Mouse (Mus musculus) lung, postnatal 0 days (tissue): ENCODE measurements around the gene Cyp2d11. TPM values are rescaled to one million over a fixed set of nuclear protein-coding genes. Genes with fewer than 3 reads are reported as not detected.
A peak's percentile ranks its signal among the peaks of the same experiment; 100 is the strongest.

Experiments
- ATAC-seq: fragments of 200-750 bp; cut with Nextera tagmentation; 2 replicates; pipeline ENCODE4 v1.8.0; 2017; ENCODE audit warnings: moderate library complexity
- DNase-seq: peaks from one replicate; pipeline ENCODE4 v3.0.0-alpha.2; 2016; ENCODE audit warnings: low spot score
- H3K27ac ChIP-seq: fragments of 300-500 bp; sonication (generic); 2 replicates; pipeline ENCODE4 v1.5.1; 2014; ENCODE audit warnings: antibody characterized with exemption, mild to moderate bottlenecking, low read length, mixed read lengths
- H3K27me3 ChIP-seq: fragments of 300-500 bp; sonication (generic); replicated peaks from 2 replicates; pipeline ENCODE4 v1.6.1; 2014; ENCODE audit warnings: low read length, mixed read lengths; ENCODE audit not compliant: insufficient read depth
- H3K36me3 ChIP-seq: fragments of 300-500 bp; sonication (generic); 2 replicates; pipeline ENCODE4 v1.6.1; 2014; ENCODE audit warnings: low read length, mixed read lengths; ENCODE audit not compliant: insufficient read depth
- H3K4me1 ChIP-seq: fragments of 300-500 bp; sonication (generic); 2 replicates; pipeline ENCODE4 v1.6.1; 2014; ENCODE audit warnings: antibody characterized with exemption, low read depth, low read length, mixed read lengths; ENCODE audit not compliant: insufficient read depth
- H3K4me2 ChIP-seq: fragments of 300-500 bp; sonication (generic); replicated peaks from 2 replicates; pipeline ENCODE4 v1.6.1; 2014; ENCODE audit warnings: low read depth, mild to moderate bottlenecking, low read length, moderate library complexity, mixed read lengths
- H3K4me3 ChIP-seq: fragments of 300-500 bp; sonication (generic); 2 replicates; pipeline ENCODE4 v1.5.1; 2014; ENCODE audit warnings: low read depth, low read length
- H3K9ac ChIP-seq: fragments of 300-500 bp; sonication (generic); replicated peaks from 2 replicates; pipeline ENCODE4 v1.6.1; 2014; ENCODE audit warnings: low read depth, mild to moderate bottlenecking
- H3K9me3 ChIP-seq: fragments of 300-500 bp; sonication (generic); 2 replicates; pipeline ENCODE4 v1.6.1; 2016; ENCODE audit warnings: low read length, mixed read lengths
- CTCF ChIP-seq: IDR thresholded peaks from 2 replicates; pipeline ENCODE4 v1.5.1; 2016; ENCODE audit warnings: antibody characterized with exemption, mild to moderate bottlenecking
- EP300 ChIP-seq: IDR thresholded peaks from 2 replicates; pipeline ENCODE4 v1.6.1; 2016; ENCODE audit warnings: antibody characterized with exemption, mild to moderate bottlenecking, control low read depth
- WGBS: fragments of 180-500 bp; shearing (Covaris S2); extraction: QIAGEN DNeasy Blood & Tissue Kit; methylation state at CpG from one replicate; pipeline ENCODE4 v1.1.7; 2014; 5-methylcytosine and 5-hydroxymethylcytosine counted together
- polyA plus RNA-seq: library from polyadenylated mRNA; unstranded; fragments of >200 nt; fragmentation: Nextera tagmentation; extraction: Ambion mirVana; gene quantifications from 2 replicates; pipeline ENCODE4 v1.2.1, GENCODE M21; 2015

The Cyp2d11 gene
- polyA plus RNA-seq, 1 experiment from 2014 or later = not detected

GRCm38 (mm10) chr15:82358431-82359260 is 35.2 kb downstream of the Cyp2d11 start:
- DNase-seq (no peak), ATAC-seq (no peak)
- H3K27ac ChIP-seq = peak overlapping the region; percentile 47; the same call in 1 of the 2 replicates
- no peak overlapping the region for H3K9ac ChIP-seq
- TF ChIP-seq CTCF = no peak
- TF ChIP-seq EP300 = no peak
- H3K4me3 ChIP-seq = no peak overlapping the region
- no peaks in the 10 kb centered on the region for H3K9me3 ChIP-seq
- no peak overlapping the region for H3K4me2 ChIP-seq
- no peaks in the 10 kb centered on the region; the same call in 1 of the 2 replicates for H3K4me1 ChIP-seq
- no peaks in the 10 kb centered on the region for H3K27me3 ChIP-seq
- H3K36me3 ChIP-seq = no peaks in the 10 kb centered on the region
- 54% methylated on average over 22 of the region's 22 CpGs for WGBS

- WGBS = 2% methylated on average over 57 of the region's 57 CpGs
- Histone ChIP-seq H3K4me1 (peaks cover 8% of the 10 kb centered on the region), H3K27me3 (no peaks in the 10 kb centered on the region), H3K9me3 (no peaks in the 10 kb centered on the region), H3K4me2 (peak within 1 kb of the TSS; percentile 80), H3K36me3 (peaks cover 17% of the 10 kb centered on the region; the same call in 1 of the 2 replicates), H3K27ac (peak within 1 kb of the TSS; percentile 93), H3K9ac (peak within 1 kb of the TSS; percentile 96), H3K4me3 (peak within 1 kb of the TSS; percentile 87)
- DNase-seq = peak; percentile 100
- peak; percentile 100 for ATAC-seq
- TF ChIP-seq CTCF (peak; percentile 99), EP300 (peak; percentile 47; the same call in 1 of the 2 replicates)
These were observed 39.5 kb downstream of the Cyp2d11 start, which contains the start of gene Ndufa6 for GRCm38 (mm10) chr15:82354126-82354945. Gene Ndufa6, minus strand, starts transcription at chr15:82354322.

DNA sequence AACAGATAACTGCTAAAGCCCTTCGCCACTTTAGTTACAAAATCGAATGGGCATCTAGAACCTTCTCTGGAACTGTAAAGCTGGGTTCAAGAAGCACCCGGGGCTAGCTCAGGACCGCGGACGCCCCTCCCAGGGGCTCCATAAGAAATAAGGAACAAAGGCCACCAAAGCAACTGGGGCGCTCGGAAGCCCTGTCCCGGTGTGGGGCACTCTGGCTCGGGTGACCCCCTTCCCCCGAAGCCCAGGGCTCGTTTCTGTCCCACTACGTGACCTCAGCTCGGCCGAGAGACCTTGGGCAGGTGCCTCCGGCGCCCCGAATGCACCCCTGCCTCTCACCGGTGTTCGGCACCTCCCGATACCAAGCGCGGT is 40.1 kb downstream of the Cyp2d11 start:
- DNase-seq (no peak), ATAC-seq (peak; percentile 17)
- H3K4me3 ChIP-seq = peak overlapping the region; percentile 87
- peak overlapping the region; percentile 96 for H3K9ac ChIP-seq
- H3K4me2 ChIP-seq = peak overlapping the region; percentile 80
- H3K4me1 ChIP-seq = peaks cover 8% of the 10 kb centered on the region
- TF ChIP-seq EP300 (no peak), CTCF (no peak)
- H3K27ac ChIP-seq = peak overlapping the region; percentile 80
- H3K36me3 ChIP-seq = peaks cover 18% of the 10 kb centered on the region
- no peaks in the 10 kb centered on the region for H3K9me3 ChIP-seq
- no peaks in the 10 kb centered on the region for H3K27me3 ChIP-seq
- WGBS = under 1% methylated on average over 23 of the region's 23 CpGs

GRCm38 (mm10) chr15:82353078-82353744 is 40.6 kb downstream of the Cyp2d11 start:
- H3K9ac ChIP-seq = peak overlapping the region; percentile 96
- H3K4me1 ChIP-seq = peaks cover 8% of the 10 kb centered on the region
- ATAC-seq = no peak
- H3K27ac ChIP-seq = peak overlapping the region; percentile 80
- H3K9me3 ChIP-seq = no peaks in the 10 kb centered on the region
- H3K4me3 ChIP-seq = peak overlapping the region; percentile 87
- no peak for TF ChIP-seq CTCF
- no peak for TF ChIP-seq EP300
- peaks cover 23% of the 10 kb centered on the region for H3K36me3 ChIP-seq
- H3K27me3 ChIP-seq = no peaks in the 10 kb centered on the region
- H3K4me2 ChIP-seq = peak overlapping the region; percentile 80
- no peak for DNase-seq
- WGBS = 20% methylated on average over 14 of the region's 14 CpGs

GRCm38 (mm10) chr15:82351480-82351879 is 42.3 kb downstream of the Cyp2d11 start:
- no peak for TF ChIP-seq CTCF
- TF ChIP-seq EP300 = no peak
- WGBS = 65% methylated on average over 3 of the region's 3 CpGs
- H3K4me2 ChIP-seq = no peak overlapping the region
- H3K9ac ChIP-seq = no peak overlapping the region
- H3K27ac ChIP-seq = no peak overlapping the region
- H3K4me3 ChIP-seq = no peak overlapping the region
- ATAC-seq (no peak), DNase-seq (no peak)
- H3K36me3 ChIP-seq = peaks cover 27% of the 10 kb centered on the region
- H3K4me1 ChIP-seq = peaks cover 17% of the 10 kb centered on the region
- no peaks in the 10 kb centered on the region for H3K9me3 ChIP-seq
- H3K27me3 ChIP-seq = no peaks in the 10 kb centered on the region

DNA sequence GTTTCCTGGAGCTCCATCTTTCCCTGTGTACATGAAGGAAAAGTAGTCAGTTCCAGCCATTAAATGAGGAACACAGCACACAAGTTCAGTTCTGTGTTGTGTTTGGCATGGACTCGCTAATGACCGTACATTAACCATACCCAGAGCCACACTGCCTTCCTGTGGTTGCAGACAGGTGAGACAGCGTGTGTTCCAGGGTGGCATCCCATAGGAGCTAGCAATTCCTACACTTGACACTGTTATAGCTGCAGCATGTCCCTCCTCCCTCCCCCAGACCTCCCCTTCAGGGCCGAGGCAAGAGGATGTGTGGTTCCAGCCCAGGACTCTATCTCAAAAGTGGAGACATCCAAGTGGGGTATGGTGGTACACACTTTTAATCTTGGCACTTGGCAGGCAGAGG is 43.5 kb downstream of the Cyp2d11 start:
- no peaks in the 10 kb centered on the region for H3K27me3 ChIP-seq
- peaks cover 27% of the 10 kb centered on the region for H3K36me3 ChIP-seq
- WGBS = 81% methylated on average over 4 of the region's 4 CpGs
- peaks cover 17% of the 10 kb centered on the region for H3K4me1 ChIP-seq
- no peak overlapping the region for H3K4me2 ChIP-seq
- no peak for ATAC-seq
- H3K9me3 ChIP-seq = no peaks in the 10 kb centered on the region
- no peak overlapping the region for H3K9ac ChIP-seq
- DNase-seq = no peak
- no peak overlapping the region for H3K27ac ChIP-seq
- no peak for TF ChIP-seq EP300
- TF ChIP-seq CTCF = no peak
- no peak overlapping the region for H3K4me3 ChIP-seq
